Mouse (Mus musculus) forebrain, embryonic 12.5 days (tissue): ENCODE results near the gene Fgd3. TPM values are rescaled to one million over a fixed set of nuclear protein-coding genes. Genes with fewer than 3 reads are reported as not detected.

Experiments used
- ATAC-seq: fragments of 200-750 bp; cut with Nextera tagmentation; 2 replicates; pipeline ENCODE4 v1.8.0; 2017; ENCODE audit warnings: moderate TSS enrichment; ENCODE audit not compliant: low FRiP score
- H3K27ac ChIP-seq: fragments of 300-500 bp; sonication (generic); 2 replicates; pipeline ENCODE4 v1.5.1; 2016; ENCODE audit warnings: mild to moderate bottlenecking
- H3K27me3 ChIP-seq: fragments of 300-500 bp; sonication (generic); 2 replicates; pipeline ENCODE4 v1.6.1; 2016; ENCODE audit warnings: mild to moderate bottlenecking
- H3K36me3 ChIP-seq: fragments of 300-500 bp; sonication (generic); replicated peaks from 2 replicates; pipeline ENCODE4 v1.6.1; 2016; ENCODE audit warnings: mild to moderate bottlenecking
- H3K4me1 ChIP-seq: fragments of 300-500 bp; sonication (generic); 2 replicates; pipeline ENCODE4 v1.6.1; 2016
- H3K4me2 ChIP-seq: fragments of 300-500 bp; sonication (generic); 2 replicates; pipeline ENCODE4 v1.6.1; 2016; ENCODE audit warnings: mild to moderate bottlenecking, moderate library complexity
- H3K4me3 ChIP-seq: fragments of 300-500 bp; sonication (generic); replicated peaks from 2 replicates; pipeline ENCODE4 v1.5.1; 2016; ENCODE audit warnings: mild to moderate bottlenecking
- H3K9ac ChIP-seq: fragments of 300-500 bp; sonication (generic); 2 replicates; pipeline ENCODE4 v1.6.1; 2016; ENCODE audit warnings: mild to moderate bottlenecking
- H3K9me3 ChIP-seq: fragments of 300-500 bp; sonication (generic); 2 replicates; pipeline ENCODE4 v1.6.1; 2016
- WGBS: fragments of 180-500 bp; shearing (Covaris S2); methylation state at CpG from one replicate; pipeline ENCODE4 v1.1.7; 2016; 5-methylcytosine and 5-hydroxymethylcytosine counted together
- polyA plus RNA-seq: library from polyadenylated mRNA; unstranded; fragments of >200 nt; fragmentation: Nextera tagmentation; extraction: Ambion mirVana; gene quantifications from 2 replicates; pipeline ENCODE4 v1.2.1, GENCODE M21; 2016

Fgd3 gene
- polyA plus RNA-seq, 1 experiment from 2014 or later, result 1.7 TPM

GRCm38 (mm10) chr13:49291949-49292348, 28.2 kb downstream of the Fgd3 start:
- no peak overlapping the region for H3K4me2 ChIP-seq
- 92% methylated on average over 6 of the region's 6 CpGs for WGBS
- H3K27ac ChIP-seq, result no peak overlapping the region
- H3K9ac ChIP-seq, result no peak overlapping the region
- H3K36me3 ChIP-seq, result peaks cover 5% of the 10 kb centered on the region; the same call in 1 of the 2 replicates
- H3K9me3 ChIP-seq, result 0 out of 2 replicates have a peak, but pooled peaks cover 5% of the 10 kb centered on the region
- H3K27me3 ChIP-seq, result no peaks in the 10 kb centered on the region
- no peaks in the 10 kb centered on the region for H3K4me1 ChIP-seq
- ATAC-seq, result no peak
- H3K4me3 ChIP-seq, result no peak overlapping the region

DNA sequence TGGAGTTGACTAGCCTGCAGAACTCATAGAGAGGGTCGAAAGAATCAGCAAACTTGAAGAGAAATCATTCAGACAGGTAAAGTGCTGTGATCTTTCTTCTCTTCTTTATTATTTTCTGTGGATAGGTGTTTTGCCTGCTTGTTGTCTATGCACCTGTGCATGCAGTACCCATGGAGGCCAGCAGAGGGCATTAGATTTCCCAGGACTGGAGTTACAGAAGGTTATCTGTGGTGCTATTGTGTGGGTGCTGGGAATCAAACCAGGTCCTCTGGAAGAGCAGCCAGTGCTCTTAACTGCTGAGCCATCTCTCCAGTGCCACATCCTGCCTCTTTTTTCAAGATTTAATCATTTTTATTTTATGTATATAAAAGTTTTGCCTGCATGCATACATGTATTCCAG, 28.7 kb downstream of the Fgd3 start:
- peaks cover 5% of the 10 kb centered on the region; the same call in 1 of the 2 replicates for H3K36me3 ChIP-seq
- H3K4me1 ChIP-seq, result no peaks in the 10 kb centered on the region
- no peak overlapping the region for H3K4me2 ChIP-seq
- ATAC-seq, result no peak
- no peaks in the 10 kb centered on the region for H3K27me3 ChIP-seq
- 0 out of 2 replicates have a peak, but pooled peaks cover 5% of the 10 kb centered on the region for H3K9me3 ChIP-seq
- no peak overlapping the region for H3K4me3 ChIP-seq
- whole genome bisulfite sequencing, result 57% methylated on average over 1 of the region's 1 CpGs
- no peak overlapping the region for H3K9ac ChIP-seq
- no peak overlapping the region for H3K27ac ChIP-seq

- H3K4me3 ChIP-seq, result no peak overlapping the region
- no peak for ATAC-seq
- peaks cover 5% of the 10 kb centered on the region; the same call in 1 of the 2 replicates for H3K36me3 ChIP-seq
- 92% methylated on average over 6 of the region's 6 CpGs for WGBS
- H3K4me2 ChIP-seq, result no peak overlapping the region
- no peaks in the 10 kb centered on the region for H3K4me1 ChIP-seq
- no peaks in the 10 kb centered on the region for H3K27me3 ChIP-seq
- no peak overlapping the region for H3K27ac ChIP-seq
- H3K9ac ChIP-seq, result no peak overlapping the region
- H3K9me3 ChIP-seq, result 0 out of 2 replicates have a peak, but pooled peaks cover 5% of the 10 kb centered on the region
These were observed 32.9 kb downstream of the Fgd3 start for GRCm38 (mm10) chr13:49287224-49287623.

GRCm38 (mm10) chr13:49286750-49287149, 33.4 kb downstream of the Fgd3 start:
- Histone ChIP-seq H3K9ac (no peak overlapping the region), H3K27me3 (no peaks in the 10 kb centered on the region), H3K4me3 (no peak overlapping the region), H3K4me1 (no peaks in the 10 kb centered on the region), H3K27ac (no peak overlapping the region), H3K36me3 (peaks cover 5% of the 10 kb centered on the region; the same call in 1 of the 2 replicates), H3K9me3 (0 out of 2 replicates have a peak, but pooled peaks cover 4% of the 10 kb centered on the region), H3K4me2 (no peak overlapping the region)
- 90% methylated on average over 3 of the region's 3 CpGs for WGBS
- no peak for ATAC-seq

DNA sequence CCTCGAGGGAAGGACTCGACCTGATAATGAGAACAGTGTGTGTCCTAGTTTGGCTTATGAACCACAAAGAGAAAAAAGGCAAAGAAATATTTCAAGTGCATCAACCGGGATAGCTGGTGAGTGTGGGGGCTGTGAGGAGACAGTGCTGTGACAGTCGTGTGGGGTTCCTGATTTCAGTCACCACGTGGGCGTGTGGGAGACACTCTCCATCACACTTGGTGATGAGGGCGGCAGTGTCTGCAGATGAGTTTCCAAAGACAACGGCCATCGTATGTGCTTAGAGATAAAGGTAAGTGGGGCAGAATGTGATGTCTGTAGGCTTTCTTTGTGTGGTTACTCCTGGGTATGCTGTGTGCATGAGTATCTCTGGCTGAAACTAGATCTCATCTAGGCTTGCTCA, 36.4 kb downstream of the Fgd3 start:
- Histone ChIP-seq H3K4me3 (no peak overlapping the region), H3K9me3 (peaks cover 7% of the 10 kb centered on the region; the same call in 1 of the 2 replicates), H3K27me3 (no peaks in the 10 kb centered on the region), H3K4me1 (no peaks in the 10 kb centered on the region), H3K4me2 (no peak overlapping the region), H3K36me3 (peaks cover 21% of the 10 kb centered on the region), H3K27ac (no peak overlapping the region), H3K9ac (no peak overlapping the region)
- 88% methylated on average over 9 of the region's 9 CpGs for WGBS
- ATAC-seq, result no peak

- peaks cover 18% of the 10 kb centered on the region for H3K36me3 ChIP-seq
- peaks cover 7% of the 10 kb centered on the region; the same call in 1 of the 2 replicates for H3K9me3 ChIP-seq
- WGBS, result 77% methylated on average over 2 of the region's 2 CpGs
- no peak overlapping the region for H3K4me2 ChIP-seq
- no peak overlapping the region for H3K4me3 ChIP-seq
- no peaks in the 10 kb centered on the region for H3K4me1 ChIP-seq
- H3K27me3 ChIP-seq, result no peaks in the 10 kb centered on the region
- no peak for ATAC-seq
- no peak overlapping the region for H3K9ac ChIP-seq
- no peak overlapping the region for H3K27ac ChIP-seq
These were observed 37.9 kb downstream of the Fgd3 start for GRCm38 (mm10) chr13:49282168-49282567.

DNA sequence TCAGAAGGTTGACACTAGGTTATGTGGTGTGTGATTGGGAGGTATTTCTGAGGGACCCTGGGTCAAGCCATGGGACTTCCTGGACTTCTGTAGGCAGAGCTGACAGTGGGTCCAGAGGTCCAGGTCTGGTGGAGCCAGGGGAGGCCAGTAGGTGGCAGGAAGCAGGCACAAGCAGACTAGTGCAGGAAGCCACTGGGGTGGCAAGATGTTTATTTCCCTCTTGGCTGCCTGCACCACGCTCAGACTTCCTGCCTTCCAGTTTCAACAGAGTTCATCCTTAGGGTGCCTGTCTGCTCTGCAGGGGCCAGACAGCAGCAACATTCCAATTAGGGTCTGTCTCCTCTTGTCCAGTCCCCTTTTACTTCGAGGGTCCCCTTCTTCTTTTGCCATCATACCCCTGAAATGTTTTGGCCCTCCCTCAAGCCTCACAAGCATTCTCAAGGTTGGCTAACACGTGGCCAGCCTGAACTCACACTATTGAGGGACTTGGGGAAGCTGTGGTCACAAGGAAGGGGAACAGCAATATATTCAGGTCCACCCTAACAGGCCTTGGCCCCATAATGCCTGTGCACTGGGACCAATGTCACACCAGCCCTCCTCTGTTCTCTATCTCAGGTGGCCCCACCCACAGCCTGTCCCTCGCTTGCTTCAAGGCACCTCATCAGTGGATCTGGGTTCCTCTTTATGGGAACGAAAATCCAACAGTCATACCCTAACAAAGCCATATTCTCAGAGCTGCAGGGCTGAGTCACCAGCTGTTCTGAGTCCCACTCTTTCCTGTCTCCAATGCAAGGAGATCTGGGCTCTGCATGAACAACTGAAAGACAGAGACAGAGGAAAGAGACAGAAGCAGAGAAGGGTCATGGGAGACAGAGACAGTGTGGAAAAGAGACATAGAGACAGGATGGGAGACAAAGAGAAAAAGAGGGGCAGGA, 48.0 kb downstream of the Fgd3 start:
- H3K9ac ChIP-seq, result no peak overlapping the region
- 71% methylated on average over 5 of the region's 5 CpGs for WGBS
- no peak for ATAC-seq
- no peaks in the 10 kb centered on the region; the same call in 1 of the 2 replicates for H3K36me3 ChIP-seq
- H3K9me3 ChIP-seq, result no peaks in the 10 kb centered on the region
- H3K4me2 ChIP-seq, result no peak overlapping the region
- H3K4me1 ChIP-seq, result no peaks in the 10 kb centered on the region
- no peaks in the 10 kb centered on the region for H3K27me3 ChIP-seq
- H3K4me3 ChIP-seq, result no peak overlapping the region
- no peak overlapping the region for H3K27ac ChIP-seq

DNA sequence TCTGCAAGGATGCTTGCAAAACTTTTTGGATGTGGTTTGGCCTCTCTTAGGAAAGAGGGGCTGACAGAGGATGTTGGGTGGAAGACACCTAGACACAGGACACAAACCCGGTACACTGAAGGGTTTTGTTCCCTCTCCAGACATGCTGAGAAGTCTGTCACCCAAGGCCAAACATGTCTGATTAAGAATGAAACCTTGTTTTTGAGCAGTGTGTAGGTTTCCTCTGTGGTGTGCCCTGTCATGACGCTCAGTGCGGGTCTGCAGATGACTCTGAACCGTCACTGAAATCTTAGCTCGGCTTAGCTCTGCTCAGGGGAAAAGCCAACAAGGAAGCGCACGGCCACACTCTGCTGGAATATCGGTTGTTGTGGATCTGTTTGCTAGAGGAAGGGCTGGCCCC, 49.6 kb downstream of the Fgd3 start:
- H3K27ac ChIP-seq, result no peak overlapping the region
- no peaks in the 10 kb centered on the region for H3K36me3 ChIP-seq
- H3K4me3 ChIP-seq, result no peak overlapping the region
- no peaks in the 10 kb centered on the region for H3K27me3 ChIP-seq
- WGBS, result 90% methylated on average over 8 of the region's 8 CpGs
- H3K4me1 ChIP-seq, result no peaks in the 10 kb centered on the region
- H3K9me3 ChIP-seq, result no peaks in the 10 kb centered on the region
- H3K4me2 ChIP-seq, result no peak overlapping the region
- no peak overlapping the region for H3K9ac ChIP-seq
- no peak for ATAC-seq

- 83% methylated on average over 2 of the region's 2 CpGs for WGBS
- no peak for ATAC-seq
These were observed 52.5 kb downstream of the Fgd3 start for GRCm38 (mm10) chr13:49267645-49268044.

DNA sequence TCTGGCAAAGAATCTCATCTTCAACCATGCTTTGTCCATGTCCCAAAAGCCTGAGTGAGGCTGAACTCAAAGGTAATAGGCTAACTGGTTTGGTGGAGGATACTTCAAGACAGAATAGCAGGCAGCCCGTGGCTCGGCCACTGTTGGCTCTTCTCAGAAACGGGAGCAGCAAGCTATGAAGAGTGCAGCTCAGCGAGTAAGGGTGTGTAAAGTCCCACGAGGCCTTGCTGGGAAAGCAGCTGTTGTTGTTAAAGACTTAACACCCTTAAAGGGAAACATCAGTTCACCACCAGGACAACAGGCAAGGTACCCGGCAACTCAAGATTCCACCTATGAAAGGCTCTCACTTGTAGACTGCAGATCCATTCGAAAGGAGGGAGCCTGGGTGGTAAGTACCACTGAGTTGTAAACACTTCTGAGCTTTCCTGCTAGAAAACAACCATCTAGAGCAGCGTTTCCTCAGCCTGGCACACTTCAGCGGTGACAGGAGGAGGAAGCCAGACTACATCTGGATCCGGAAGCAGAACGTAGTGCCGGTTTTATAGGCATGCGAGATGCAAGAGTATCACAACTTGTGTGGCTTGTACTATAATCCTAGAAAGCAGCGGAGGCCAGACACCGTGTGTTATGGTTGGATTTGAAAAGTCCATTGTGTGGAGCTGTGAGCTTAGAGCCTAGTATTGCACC, 59.9 kb downstream of the Fgd3 start:
- Histone ChIP-seq H3K4me1 (no peaks in the 10 kb centered on the region; the same call in 1 of the 2 replicates), H3K9ac (no peak overlapping the region), H3K36me3 (0 out of 2 replicates have a peak, but pooled peaks cover 4% of the 10 kb centered on the region), H3K9me3 (no peaks in the 10 kb centered on the region), H3K4me2 (no peak overlapping the region), H3K4me3 (no peak overlapping the region), H3K27ac (no peak overlapping the region), H3K27me3 (no peaks in the 10 kb centered on the region)
- ATAC-seq, result no peak
- 82% methylated on average over 15 of the region's 15 CpGs for WGBS

More at GRCm38 (mm10) chr13:49267645-49268044, 52.5 kb downstream of the Fgd3 start:
- Histone ChIP-seq H3K4me2 (no peak overlapping the region), H3K27ac (no peak overlapping the region), H3K27me3 (no peaks in the 10 kb centered on the region), H3K4me1 (no peaks in the 10 kb centered on the region), H3K4me3 (no peak overlapping the region), H3K9me3 (no peaks in the 10 kb centered on the region), H3K36me3 (0 out of 2 replicates have a peak, but pooled peaks cover 4% of the 10 kb centered on the region), H3K9ac (no peak overlapping the region)

- no peaks in the 10 kb centered on the region for H3K9me3 ChIP-seq
- ATAC-seq, result no peak
- H3K4me1 ChIP-seq, result no peaks in the 10 kb centered on the region; the same call in 1 of the 2 replicates
- no peak overlapping the region for H3K4me3 ChIP-seq
- no peaks in the 10 kb centered on the region for H3K36me3 ChIP-seq
- 86% methylated on average over 3 of the region's 3 CpGs for WGBS
- H3K27me3 ChIP-seq, result no peaks in the 10 kb centered on the region
- no peak overlapping the region for H3K27ac ChIP-seq
- H3K9ac ChIP-seq, result no peak overlapping the region
- H3K4me2 ChIP-seq, result no peak overlapping the region
These were observed 62.2 kb downstream of the Fgd3 start for GRCm38 (mm10) chr13:49257819-49258313.

DNA sequence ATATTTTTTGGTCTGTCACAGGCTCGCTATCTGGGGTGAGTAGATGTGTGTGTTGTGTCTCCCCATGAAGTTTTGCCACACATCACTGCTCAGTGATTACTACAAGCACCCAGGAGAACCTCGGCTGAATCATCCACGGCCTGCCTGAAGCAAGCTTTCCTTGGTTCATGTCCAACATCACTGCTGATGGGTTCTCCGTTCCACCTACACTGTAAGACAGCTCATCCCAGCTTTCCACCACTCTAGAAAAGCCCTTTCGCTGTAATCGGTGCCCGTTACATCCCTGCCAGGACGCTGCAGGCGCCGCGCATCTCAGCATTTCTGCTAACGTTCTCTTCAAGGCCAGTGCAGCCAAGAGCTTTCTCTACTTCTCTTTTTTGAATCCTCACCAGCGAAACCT, 67.4 kb downstream of the Fgd3 start:
- Histone ChIP-seq H3K9ac (no peak overlapping the region), H3K27me3 (peaks cover 29% of the 10 kb centered on the region), H3K27ac (no peak overlapping the region), H3K4me2 (no peak overlapping the region), H3K9me3 (no peaks in the 10 kb centered on the region), H3K4me1 (peaks cover 10% of the 10 kb centered on the region), H3K36me3 (no peaks in the 10 kb centered on the region), H3K4me3 (no peak overlapping the region)
- WGBS, result 86% methylated on average over 13 of the region's 13 CpGs
- ATAC-seq, result no peak
